ENCODE assay signal across 30 mouse cellular contexts in genomic region chr1:21316305-21316704, GRCm38 (mm10). TPM values are rescaled to one million over a fixed set of nuclear protein-coding genes. Genes with fewer than 3 reads are reported as not detected.
"Had no signal": no experiment of that assay in that cellular context is flagged by ENCODE, and none has a peak within 500 bp of the region (broad histone marks: within the 10 kb centered on the region; RNA-seq: fewer than 3 reads in every experiment).

No protein-coding gene starts in this region.

- H3K27ac ChIP-seq: intestine, embryonic 15.5 days; layer of hippocampus, adult 2 months; left cerebral cortex, adult 2 months; limb, embryonic 12.5 days; limb, embryonic 15.5 days; lung, embryonic 15.5 days; midbrain, embryonic 12.5 days; midbrain, embryonic 15.5 days; neural tube, embryonic 13.5 days; stomach, postnatal 0 days had no signal

- H3K4me3 ChIP-seq: intestine, embryonic 15.5 days; layer of hippocampus, adult 2 months; left cerebral cortex, adult 2 months; limb, embryonic 12.5 days; limb, embryonic 15.5 days; lung, embryonic 15.5 days; midbrain, embryonic 12.5 days; midbrain, embryonic 15.5 days; neural tube, embryonic 13.5 days had no signal

- H3K9me3 ChIP-seq: intestine, embryonic 15.5 days; limb, embryonic 12.5 days; limb, embryonic 15.5 days; lung, embryonic 15.5 days; midbrain, embryonic 12.5 days; midbrain, embryonic 15.5 days; neural tube, embryonic 13.5 days had no signal

- H3K9ac ChIP-seq: intestine, embryonic 15.5 days; limb, embryonic 12.5 days; limb, embryonic 15.5 days; lung, embryonic 15.5 days; midbrain, embryonic 12.5 days; midbrain, embryonic 15.5 days; neural tube, embryonic 13.5 days had no signal

- ATAC-seq: intestine, embryonic 15.5 days; midbrain, embryonic 15.5 days had no signal

- H3K4me2 ChIP-seq: intestine, embryonic 15.5 days; limb, embryonic 12.5 days; limb, embryonic 15.5 days; lung, embryonic 15.5 days; midbrain, embryonic 12.5 days; midbrain, embryonic 15.5 days; neural tube, embryonic 13.5 days had no signal

- H3K36me3 ChIP-seq: intestine, embryonic 15.5 days; limb, embryonic 12.5 days; limb, embryonic 15.5 days; lung, embryonic 15.5 days; midbrain, embryonic 12.5 days; midbrain, embryonic 15.5 days; neural tube, embryonic 13.5 days had no signal

- H3K4me1 ChIP-seq: intestine, embryonic 15.5 days; limb, embryonic 12.5 days; limb, embryonic 15.5 days; lung, embryonic 15.5 days; midbrain, embryonic 12.5 days; midbrain, embryonic 15.5 days; neural tube, embryonic 13.5 days had no signal

- H3K27me3 ChIP-seq: intestine, embryonic 15.5 days; limb, embryonic 12.5 days; limb, embryonic 15.5 days; lung, embryonic 15.5 days; midbrain, embryonic 12.5 days; midbrain, embryonic 15.5 days; neural tube, embryonic 13.5 days had no signal

- DNase-seq: kidney, adult 18-20 months; kidney, adult 9 months; kidney, postnatal 14 days; layer of hippocampus, adult 9-11 months; layer of hippocampus, postnatal 36 days; left cerebral cortex, postnatal 4 days; lung, adult 18-20 months; lung, postnatal 10 days; lung, postnatal 36 days; retina, postnatal 1 day; thymus, adult 2 months; thymus, postnatal 14 days; thymus, postnatal 4 days had no signal

RNA-seq across cellular contexts. Expression of gene Khdc1a, which starts 33.1 kb away (rescaled TPM):
- total RNA-seq: layer of hippocampus, adult 2 months; layer of hippocampus, postnatal 36 days; left cerebral cortex, adult 2 months; left cerebral cortex, postnatal 14 days; left cerebral cortex, postnatal 4 days had no signal
- polyA plus RNA-seq: intestine, embryonic 15.5 days; kidney, embryonic 16.5 days; large intestine, adult 2 months; limb, embryonic 12.5 days; limb, embryonic 15.5 days; midbrain, embryonic 12.5 days; midbrain, embryonic 15.5 days; neural tube, embryonic 13.5 days; small intestine, adult 2 months; spleen, adult 2 months; stomach, embryonic 14.5 days had no signal

RNA-seq across cellular contexts. Expression of gene Khdc1c, which starts 51.8 kb away (rescaled TPM):
- total RNA-seq: layer of hippocampus, adult 2 months; layer of hippocampus, postnatal 36 days; left cerebral cortex, adult 2 months; left cerebral cortex, postnatal 14 days; left cerebral cortex, postnatal 4 days; neutrophil, adult 5-6 weeks had no signal
- polyA plus RNA-seq: intestine, embryonic 15.5 days; kidney, embryonic 16.5 days; large intestine, adult 2 months; limb, embryonic 12.5 days; limb, embryonic 15.5 days; lung, embryonic 15.5 days; midbrain, embryonic 12.5 days; midbrain, embryonic 15.5 days; neural tube, embryonic 13.5 days; small intestine, adult 2 months; spleen, adult 2 months; stomach, embryonic 14.5 days; stomach, postnatal 0 days; thymus, adult 2 months had no signal
